Mouse (Mus musculus): Measurements from ENCODE around the gene Serf2. TPM values are rescaled to one million over a fixed set of nuclear protein-coding genes. Genes with fewer than 3 reads are reported as not detected.

The Serf2 gene
- polyA plus RNA-seq, 1 experiment from 2014 or later: 522 TPM

- 2% methylated on average over 8 of the region's 8 CpGs for WGBS
- Histone ChIP-seq H3K4me3 (ENCODE audit: low read length) (peak overlapping the region; percentile 41), H3K4me2 (replicated peaks; ENCODE audit: low read depth, low read length) (peak overlapping the region; percentile 69), H3K4me1 (ENCODE audit: control insufficient read depth, insufficient read depth, low read length) (peaks cover 8% of the 10 kb centered on the region), H3K9me3 (ENCODE audit: control insufficient read depth, low read length) (no peaks in the 10 kb centered on the region), H3K27me3 (ENCODE audit: control insufficient read depth, insufficient read depth, low read length) (no peaks in the 10 kb centered on the region), H3K9ac (ENCODE audit: low read depth, low read length) (peak overlapping the region; percentile 42; the same call in 1 of the 2 replicates), H3K27ac (ENCODE audit: low read depth, low read length) (no peak overlapping the region), H3K36me3 (ENCODE audit: control insufficient read depth, insufficient read depth, low read length) (peaks cover 20% of the 10 kb centered on the region)
- ATAC-seq (ENCODE audit: low FRiP score, low TSS enrichment): no peak
Observed at GRCm38 (mm10) chr2:121443068-121443349, 6.0 kb upstream of the Serf2 start.

GRCm38 (mm10) chr2:121444178-121444577, 4.8 kb upstream of the Serf2 start, which contains the start of gene Ell3:
Gene Ell3, minus strand, starts transcription at chr2:121444278.
- 93% methylated on average over 1 of the region's 1 CpGs for WGBS
- Histone ChIP-seq H3K4me3 (ENCODE audit: low read length) (peak within 1 kb of the TSS; percentile 41), H3K9ac (ENCODE audit: low read depth, low read length) (peak within 1 kb of the TSS; percentile 42; the same call in 1 of the 2 replicates)

GRCm38 (mm10) chr2:121445117-121445516, 3.9 kb upstream of the Serf2 start:
- no peak for ATAC-seq (ENCODE audit: low FRiP score, low TSS enrichment)
- no peak overlapping the region for H3K27ac ChIP-seq (ENCODE audit: low read depth, low read length)
- peaks cover 8% of the 10 kb centered on the region for H3K4me1 ChIP-seq (ENCODE audit: control insufficient read depth, insufficient read depth, low read length)
- H3K9me3 ChIP-seq (ENCODE audit: control insufficient read depth, low read length): no peaks in the 10 kb centered on the region
- H3K4me3 ChIP-seq (ENCODE audit: low read length): no peak overlapping the region
- H3K9ac ChIP-seq (ENCODE audit: low read depth, low read length): no peak overlapping the region
- H3K27me3 ChIP-seq (ENCODE audit: control insufficient read depth, insufficient read depth, low read length): no peaks in the 10 kb centered on the region
- WGBS: 83% methylated on average over 3 of the region's 3 CpGs
- H3K36me3 ChIP-seq (ENCODE audit: control insufficient read depth, insufficient read depth, low read length): no peaks in the 10 kb centered on the region
- H3K4me2 ChIP-seq (replicated peaks; ENCODE audit: low read depth, low read length): no peak overlapping the region

More at GRCm38 (mm10) chr2:121444178-121444577, 4.8 kb upstream of the Serf2 start, which contains the start of gene Ell3:
- Histone ChIP-seq H3K36me3 (ENCODE audit: control insufficient read depth, insufficient read depth, low read length) (peaks cover 8% of the 10 kb centered on the region), H3K9me3 (ENCODE audit: control insufficient read depth, low read length) (no peaks in the 10 kb centered on the region), H3K27ac (ENCODE audit: low read depth, low read length) (no peak within 1 kb of the TSS), H3K4me1 (ENCODE audit: control insufficient read depth, insufficient read depth, low read length) (peaks cover 8% of the 10 kb centered on the region), H3K27me3 (ENCODE audit: control insufficient read depth, insufficient read depth, low read length) (no peaks in the 10 kb centered on the region), H3K4me2 (replicated peaks; ENCODE audit: low read depth, low read length) (peak within 1 kb of the TSS; percentile 69)
- ATAC-seq (ENCODE audit: low FRiP score, low TSS enrichment): no peak

GRCm38 (mm10) chr2:121446506-121446905, 2.5 kb upstream of the Serf2 start:
- Histone ChIP-seq H3K4me1 (ENCODE audit: control insufficient read depth, insufficient read depth, low read length) (peaks cover 10% of the 10 kb centered on the region), H3K4me2 (replicated peaks; ENCODE audit: low read depth, low read length) (no peak overlapping the region), H3K36me3 (ENCODE audit: control insufficient read depth, insufficient read depth, low read length) (peaks cover 7% of the 10 kb centered on the region), H3K27ac (ENCODE audit: low read depth, low read length) (no peak overlapping the region), H3K9me3 (ENCODE audit: control insufficient read depth, low read length) (no peaks in the 10 kb centered on the region), H3K9ac (ENCODE audit: low read depth, low read length) (no peak overlapping the region), H3K4me3 (ENCODE audit: low read length) (no peak overlapping the region), H3K27me3 (ENCODE audit: control insufficient read depth, insufficient read depth, low read length) (no peaks in the 10 kb centered on the region)
- WGBS: 81% methylated on average over 4 of the region's 4 CpGs
- ATAC-seq (ENCODE audit: low FRiP score, low TSS enrichment): no peak

- H3K27ac ChIP-seq (ENCODE audit: low read depth, low read length): no peak overlapping the region
- H3K4me3 ChIP-seq (ENCODE audit: low read length): no peak overlapping the region
- H3K9me3 ChIP-seq (ENCODE audit: control insufficient read depth, low read length): no peaks in the 10 kb centered on the region
- H3K27me3 ChIP-seq (ENCODE audit: control insufficient read depth, insufficient read depth, low read length): no peaks in the 10 kb centered on the region
- peaks cover 10% of the 10 kb centered on the region for H3K4me1 ChIP-seq (ENCODE audit: control insufficient read depth, insufficient read depth, low read length)
- ATAC-seq (ENCODE audit: low FRiP score, low TSS enrichment): no peak
- H3K4me2 ChIP-seq (replicated peaks; ENCODE audit: low read depth, low read length): no peak overlapping the region
- H3K36me3 ChIP-seq (ENCODE audit: control insufficient read depth, insufficient read depth, low read length): peaks cover 9% of the 10 kb centered on the region
- 89% methylated on average over 3 of the region's 3 CpGs for WGBS
- H3K9ac ChIP-seq (ENCODE audit: low read depth, low read length): no peak overlapping the region
Observed at GRCm38 (mm10) chr2:121447006-121447405, 2.0 kb upstream of the Serf2 start.

- Histone ChIP-seq H3K4me1 (ENCODE audit: control insufficient read depth, insufficient read depth, low read length) (peaks cover 4% of the 10 kb centered on the region; the same call in 1 of the 2 replicates), H3K9me3 (ENCODE audit: control insufficient read depth, low read length) (no peaks in the 10 kb centered on the region), H3K27ac (ENCODE audit: low read depth, low read length) (peak overlapping the region; percentile 95), H3K27me3 (ENCODE audit: control insufficient read depth, insufficient read depth, low read length) (no peaks in the 10 kb centered on the region), H3K36me3 (ENCODE audit: control insufficient read depth, insufficient read depth, low read length) (peaks cover 20% of the 10 kb centered on the region), H3K4me2 (replicated peaks; ENCODE audit: low read depth, low read length) (peak overlapping the region; percentile 69), H3K9ac (ENCODE audit: low read depth, low read length) (peak overlapping the region; percentile 61; the same call in 1 of the 2 replicates), H3K4me3 (ENCODE audit: low read length) (peak overlapping the region; percentile 97)
- no peak for ATAC-seq (ENCODE audit: low FRiP score, low TSS enrichment)
- WGBS: 14% methylated on average over 9 of the region's 9 CpGs
Observed at GRCm38 (mm10) chr2:121448136-121448535, 859 bp upstream of the Serf2 start.

GRCm38 (mm10) chr2:121449545-121450011, 583 bp downstream of the Serf2 start:
- Histone ChIP-seq H3K27ac (ENCODE audit: low read depth, low read length) (peak overlapping the region; percentile 97), H3K4me2 (replicated peaks; ENCODE audit: low read depth, low read length) (peak overlapping the region; percentile 64), H3K27me3 (ENCODE audit: control insufficient read depth, insufficient read depth, low read length) (no peaks in the 10 kb centered on the region), H3K4me1 (ENCODE audit: control insufficient read depth, insufficient read depth, low read length) (0 out of 2 replicates have a peak, but pooled peaks cover 2% of the 10 kb centered on the region), H3K36me3 (ENCODE audit: control insufficient read depth, insufficient read depth, low read length) (peaks cover 22% of the 10 kb centered on the region), H3K4me3 (ENCODE audit: low read length) (peak overlapping the region; percentile 97), H3K9me3 (ENCODE audit: control insufficient read depth, low read length) (no peaks in the 10 kb centered on the region), H3K9ac (ENCODE audit: low read depth, low read length) (peak overlapping the region; percentile 98)
- WGBS: under 1% methylated on average over 50 of the region's 54 CpGs
- ATAC-seq (ENCODE audit: low FRiP score, low TSS enrichment): peak; percentile 56

GRCm38 (mm10) chr2:121450093-121450492, 1.1 kb downstream of the Serf2 start:
- Histone ChIP-seq H3K9ac (ENCODE audit: low read depth, low read length) (peak overlapping the region; percentile 98), H3K4me2 (replicated peaks; ENCODE audit: low read depth, low read length) (peak overlapping the region; percentile 64), H3K9me3 (ENCODE audit: control insufficient read depth, low read length) (no peaks in the 10 kb centered on the region), H3K4me1 (ENCODE audit: control insufficient read depth, insufficient read depth, low read length) (0 out of 2 replicates have a peak, but pooled peaks cover 2% of the 10 kb centered on the region), H3K27me3 (ENCODE audit: control insufficient read depth, insufficient read depth, low read length) (no peaks in the 10 kb centered on the region), H3K36me3 (ENCODE audit: control insufficient read depth, insufficient read depth, low read length) (peaks cover 22% of the 10 kb centered on the region), H3K27ac (ENCODE audit: low read depth, low read length) (peak overlapping the region; percentile 97), H3K4me3 (ENCODE audit: low read length) (peak overlapping the region; percentile 97)
- WGBS: 0% methylated on average over 7 of the region's 7 CpGs
- ATAC-seq (ENCODE audit: low FRiP score, low TSS enrichment): no peak

- Histone ChIP-seq H3K9me3 (ENCODE audit: control insufficient read depth, low read length) (no peaks in the 10 kb centered on the region), H3K4me2 (replicated peaks; ENCODE audit: low read depth, low read length) (no peak overlapping the region), H3K36me3 (ENCODE audit: control insufficient read depth, insufficient read depth, low read length) (peaks cover 22% of the 10 kb centered on the region), H3K4me3 (ENCODE audit: low read length) (no peak overlapping the region), H3K27me3 (ENCODE audit: control insufficient read depth, insufficient read depth, low read length) (no peaks in the 10 kb centered on the region), H3K9ac (ENCODE audit: low read depth, low read length) (no peak overlapping the region), H3K27ac (ENCODE audit: low read depth, low read length) (no peak overlapping the region), H3K4me1 (ENCODE audit: control insufficient read depth, insufficient read depth, low read length) (peaks cover 8% of the 10 kb centered on the region; the same call in 1 of the 2 replicates)
- no peak for ATAC-seq (ENCODE audit: low FRiP score, low TSS enrichment)
- WGBS: 85% methylated on average over 4 of the region's 4 CpGs
Observed at GRCm38 (mm10) chr2:121452361-121452760, 3.4 kb downstream of the Serf2 start.

Measured in kidney, embryonic 14.5 days (tissue).